Mouse (Mus musculus) testis, adult 2 months (tissue): Measurements from ENCODE around the gene Arid1b. TPM values are rescaled to one million over a fixed set of nuclear protein-coding genes. Genes with fewer than 3 reads are reported as not detected.

Source experiments
- H3K27ac ChIP-seq: fragments of 200-500 bp; 2 replicates; pipeline ENCODE4 v1.5.1; 2012; ENCODE audit warnings: low read depth, low read length; ENCODE audit not compliant: control insufficient read depth, insufficient read depth
- H3K27me3 ChIP-seq: fragments of 200-500 bp; 2 replicates; pipeline ENCODE4 v1.6.1; 2012; ENCODE audit warnings: mild to moderate bottlenecking, low read length, moderate library complexity; ENCODE audit not compliant: control insufficient read depth, insufficient read depth
- H3K36me3 ChIP-seq: fragments of 200-500 bp; 2 replicates; pipeline ENCODE4 v1.6.1; 2012; ENCODE audit warnings: mild to moderate bottlenecking, low read length; ENCODE audit not compliant: control insufficient read depth, insufficient read depth
- H3K4me1 ChIP-seq: fragments of 200-500 bp; 2 replicates; pipeline ENCODE4 v1.6.1; 2012; ENCODE audit warnings: low read length; ENCODE audit not compliant: control insufficient read depth, insufficient read depth
- H3K4me3 ChIP-seq: fragments of 200-500 bp; 2 replicates; pipeline ENCODE4 v1.5.1; 2012; ENCODE audit warnings: low read depth, mild to moderate bottlenecking, low read length, moderate library complexity, mixed read lengths; ENCODE audit not compliant: control insufficient read depth
- CTCF ChIP-seq: fragments of 200-500 bp; IDR thresholded peaks from 2 replicates; pipeline ENCODE4 v1.5.1; 2012; ENCODE audit warnings: low read depth, mild to moderate bottlenecking, inconsistent platforms, low read length, moderate library complexity; ENCODE audit not compliant: control insufficient read depth, insufficient read depth, insufficient replicate concordance
- POLR2A ChIP-seq: fragments of 200-500 bp; IDR thresholded peaks from 2 replicates; pipeline ENCODE4 v1.6.1; 2012; ENCODE audit warnings: low read depth, mild to moderate bottlenecking, inconsistent platforms, low read length, moderate library complexity; ENCODE audit not compliant: control insufficient read depth
- polyA plus RNA-seq: library from polyadenylated mRNA; depleted of rRNA; stranded (reverse); fragments of >200 nt; gene quantifications from 2 replicates; pipeline ENCODE4 v1.2.3, GENCODE M21; 2012

Arid1b gene
- polyA plus RNA-seq, 1 experiment: 5.2 TPM

GRCm38 (mm10) chr17:5064777-5065176 is 70.6 kb downstream of the Arid1b start:
- no peak overlapping the region for H3K4me3 ChIP-seq
- TF ChIP-seq POLR2A (no peak), CTCF (no peak)
- H3K27ac ChIP-seq: no peak overlapping the region
- H3K4me1 ChIP-seq: 0 out of 2 replicates have a peak, but pooled peaks cover 2% of the 10 kb centered on the region
- H3K27me3 ChIP-seq: no peaks in the 10 kb centered on the region
- H3K36me3 ChIP-seq: no peaks in the 10 kb centered on the region

- TF ChIP-seq CTCF (no peak), POLR2A (no peak)
- H3K36me3 ChIP-seq: no peaks in the 10 kb centered on the region
- 0 out of 2 replicates have a peak, but pooled peaks cover 2% of the 10 kb centered on the region for H3K4me1 ChIP-seq
- H3K27ac ChIP-seq: no peak overlapping the region
- H3K4me3 ChIP-seq: no peak overlapping the region
- H3K27me3 ChIP-seq: no peaks in the 10 kb centered on the region
Observed at GRCm38 (mm10) chr17:5065270-5065669, 71.1 kb downstream of the Arid1b start.

- no peak for TF ChIP-seq CTCF
- no peak for TF ChIP-seq POLR2A
- no peaks in the 10 kb centered on the region for H3K36me3 ChIP-seq
- no peaks in the 10 kb centered on the region for H3K27me3 ChIP-seq
- H3K4me1 ChIP-seq: 0 out of 2 replicates have a peak, but pooled peaks cover 2% of the 10 kb centered on the region
- H3K4me3 ChIP-seq: no peak overlapping the region
- no peak overlapping the region for H3K27ac ChIP-seq
Observed at GRCm38 (mm10) chr17:5066835-5067234, 72.7 kb downstream of the Arid1b start.

- 0 out of 2 replicates have a peak, but pooled peaks cover 2% of the 10 kb centered on the region for H3K4me1 ChIP-seq
Observed at GRCm38 (mm10) chr17:5067264-5067663, 73.1 kb downstream of the Arid1b start.

GRCm38 (mm10) chr17:5070399-5070798 is 76.3 kb downstream of the Arid1b start:
- H3K27me3 ChIP-seq: no peaks in the 10 kb centered on the region
- no peaks in the 10 kb centered on the region for H3K36me3 ChIP-seq
- H3K27ac ChIP-seq: no peak overlapping the region
- H3K4me3 ChIP-seq: no peak overlapping the region
- TF ChIP-seq CTCF (no peak), POLR2A (no peak)
- no peaks in the 10 kb centered on the region for H3K4me1 ChIP-seq

More at GRCm38 (mm10) chr17:5067264-5067663, 73.1 kb downstream of the Arid1b start:
- no peaks in the 10 kb centered on the region for H3K27me3 ChIP-seq
- no peak overlapping the region for H3K27ac ChIP-seq
- H3K4me3 ChIP-seq: no peak overlapping the region
- H3K36me3 ChIP-seq: no peaks in the 10 kb centered on the region
- TF ChIP-seq CTCF: no peak
- no peak for TF ChIP-seq POLR2A

- TF ChIP-seq CTCF: no peak
- TF ChIP-seq POLR2A: no peak
- H3K36me3 ChIP-seq: no peaks in the 10 kb centered on the region
- H3K27ac ChIP-seq: no peak overlapping the region
- H3K4me3 ChIP-seq: no peak overlapping the region
- H3K4me1 ChIP-seq: no peaks in the 10 kb centered on the region
- no peaks in the 10 kb centered on the region for H3K27me3 ChIP-seq
Observed at GRCm38 (mm10) chr17:5072539-5072938, 78.4 kb downstream of the Arid1b start.

- no peaks in the 10 kb centered on the region for H3K36me3 ChIP-seq
- no peak overlapping the region for H3K27ac ChIP-seq
- TF ChIP-seq CTCF (no peak), POLR2A (no peak)
- no peak overlapping the region for H3K4me3 ChIP-seq
- H3K27me3 ChIP-seq: no peaks in the 10 kb centered on the region
- no peaks in the 10 kb centered on the region for H3K4me1 ChIP-seq
Observed at GRCm38 (mm10) chr17:5074752-5075506, 80.8 kb downstream of the Arid1b start.
